Mouse (Mus musculus): ENCODE measurements at regions not wholly inside any gene's neighbourhood (a gene's known extent, or its start where the extent isn't known, plus 50 kb on each side); places are given as distances from the start of the nearest gene placed in this dataset.

DNA sequence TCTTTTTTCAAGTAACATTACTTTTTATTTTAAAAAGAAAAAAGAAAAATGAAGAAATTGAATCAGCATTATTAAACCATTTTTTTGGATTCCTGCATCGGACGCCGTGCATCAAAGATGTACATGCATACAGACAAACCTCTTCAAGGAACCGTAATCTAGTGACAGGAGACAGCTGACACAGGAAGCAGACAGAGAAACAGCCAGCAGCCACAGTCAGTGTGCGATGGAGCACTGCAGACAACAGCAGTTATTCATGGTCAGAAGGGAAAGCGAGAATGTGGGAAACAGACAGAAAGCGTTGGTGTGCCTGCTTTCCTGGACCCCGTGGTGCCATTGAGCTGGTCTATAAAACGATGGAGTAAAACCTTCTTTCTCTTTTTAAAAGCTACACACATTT, 61.4 kb downstream of the Cartpt start:
- TF ChIP-seq POLR2A (IDR thresholded peaks at IDR 0.05; ENCODE audit: extremely low read depth, insufficient read depth, low read length), result no peak
- no peak for TF ChIP-seq CTCF (IDR thresholded peaks at IDR 0.05; ENCODE audit: extremely low read depth, insufficient read depth, low read length)

Data from cortical plate, adult 2 months (tissue).